Mouse (Mus musculus): ENCODE results near the gene Dnaja2. TPM values are rescaled to one million over a fixed set of nuclear protein-coding genes. Genes with fewer than 3 reads are reported as not detected.
A peak's percentile ranks its signal among the peaks of the same experiment; 100 is the strongest.

Gene Dnaja2
- polyA plus RNA-seq, 1 experiment, result 108 TPM

- WGBS, result 95% methylated on average over 2 of the region's 2 CpGs
- DNase-seq, result no peak
- Histone ChIP-seq H3K27ac (ENCODE audit: insufficient read depth, low read length) (no peak overlapping the region), H3K4me1 (ENCODE audit: control insufficient read depth, insufficient read depth, low read length) (no peaks in the 10 kb centered on the region), H3K27me3 (ENCODE audit: control insufficient read depth, insufficient read depth, low read length) (no peaks in the 10 kb centered on the region), H3K4me3 (replicated peaks; ENCODE audit: insufficient read depth, low read depth, low read length) (no peak overlapping the region)
- TF ChIP-seq POLR2A (IDR thresholded peaks at IDR 0.05; ENCODE audit: borderline replicate concordance, insufficient read depth, low read length) (no peak), CTCF (IDR thresholded peaks at IDR 0.05; ENCODE audit: borderline replicate concordance, insufficient read depth, low read depth, low read length) (no peak)
Observed at GRCm38 (mm10) chr8:85567801-85568200, 12.7 kb upstream of the Dnaja2 start.

- H3K27me3 ChIP-seq (ENCODE audit: control insufficient read depth, insufficient read depth, low read length), result no peaks in the 10 kb centered on the region
- DNase-seq, result no peak
- TF ChIP-seq CTCF (IDR thresholded peaks at IDR 0.05; ENCODE audit: borderline replicate concordance, insufficient read depth, low read depth, low read length) (no peak), POLR2A (IDR thresholded peaks at IDR 0.05; ENCODE audit: borderline replicate concordance, insufficient read depth, low read length) (no peak)
Observed at GRCm38 (mm10) chr8:85565186-85565585, 10.0 kb upstream of the Dnaja2 start.

GRCm38 (mm10) chr8:85563336-85563735 lies 8.2 kb upstream of the Dnaja2 start:
- WGBS, result 95% methylated on average over 8 of the region's 8 CpGs
- DNase-seq, result no peak

More at GRCm38 (mm10) chr8:85565186-85565585, 10.0 kb upstream of the Dnaja2 start:
- Histone ChIP-seq H3K4me3 (replicated peaks; ENCODE audit: insufficient read depth, low read depth, low read length) (no peak overlapping the region), H3K27ac (ENCODE audit: insufficient read depth, low read length) (no peak overlapping the region), H3K4me1 (ENCODE audit: control insufficient read depth, insufficient read depth, low read length) (no peaks in the 10 kb centered on the region)
- WGBS, result 90% methylated on average over 3 of the region's 3 CpGs

GRCm38 (mm10) chr8:85559966-85560365 lies 4.8 kb upstream of the Dnaja2 start:
- TF ChIP-seq CTCF (IDR thresholded peaks at IDR 0.05; ENCODE audit: borderline replicate concordance, insufficient read depth, low read depth, low read length) (no peak), POLR2A (IDR thresholded peaks at IDR 0.05; ENCODE audit: borderline replicate concordance, insufficient read depth, low read length) (no peak)
- WGBS, result 46% methylated on average over 2 of the region's 2 CpGs
- H3K27me3 ChIP-seq (ENCODE audit: control insufficient read depth, insufficient read depth, low read length), result no peaks in the 10 kb centered on the region

More at GRCm38 (mm10) chr8:85563336-85563735, 8.2 kb upstream of the Dnaja2 start:
- H3K4me1 ChIP-seq (ENCODE audit: control insufficient read depth, insufficient read depth, low read length), result no peaks in the 10 kb centered on the region
- TF ChIP-seq CTCF (IDR thresholded peaks at IDR 0.05; ENCODE audit: borderline replicate concordance, insufficient read depth, low read depth, low read length) (no peak), POLR2A (IDR thresholded peaks at IDR 0.05; ENCODE audit: borderline replicate concordance, insufficient read depth, low read length) (no peak)
- no peak overlapping the region for H3K27ac ChIP-seq (ENCODE audit: insufficient read depth, low read length)
- H3K27me3 ChIP-seq (ENCODE audit: control insufficient read depth, insufficient read depth, low read length), result no peaks in the 10 kb centered on the region
- no peak overlapping the region for H3K4me3 ChIP-seq (replicated peaks; ENCODE audit: insufficient read depth, low read depth, low read length)

GRCm38 (mm10) chr8:85559201-85559600 lies 4.1 kb upstream of the Dnaja2 start:
- no peak overlapping the region for H3K4me3 ChIP-seq (replicated peaks; ENCODE audit: insufficient read depth, low read depth, low read length)
- H3K27me3 ChIP-seq (ENCODE audit: control insufficient read depth, insufficient read depth, low read length), result no peaks in the 10 kb centered on the region
- H3K27ac ChIP-seq (ENCODE audit: insufficient read depth, low read length), result no peak overlapping the region
- TF ChIP-seq POLR2A (IDR thresholded peaks at IDR 0.05; ENCODE audit: borderline replicate concordance, insufficient read depth, low read length), result no peak
- TF ChIP-seq CTCF (IDR thresholded peaks at IDR 0.05; ENCODE audit: borderline replicate concordance, insufficient read depth, low read depth, low read length), result no peak
- H3K4me1 ChIP-seq (ENCODE audit: control insufficient read depth, insufficient read depth, low read length), result no peaks in the 10 kb centered on the region
- 100% methylated on average over 1 of the region's 1 CpGs for WGBS
- DNase-seq, result no peak

More at GRCm38 (mm10) chr8:85559966-85560365, 4.8 kb upstream of the Dnaja2 start:
- H3K27ac ChIP-seq (ENCODE audit: insufficient read depth, low read length), result no peak overlapping the region
- H3K4me3 ChIP-seq (replicated peaks; ENCODE audit: insufficient read depth, low read depth, low read length), result no peak overlapping the region
- H3K4me1 ChIP-seq (ENCODE audit: control insufficient read depth, insufficient read depth, low read length), result no peaks in the 10 kb centered on the region
- no peak for DNase-seq

- 76% methylated on average over 3 of the region's 3 CpGs for WGBS
- Histone ChIP-seq H3K27ac (ENCODE audit: insufficient read depth, low read length) (no peak overlapping the region), H3K27me3 (ENCODE audit: control insufficient read depth, insufficient read depth, low read length) (no peaks in the 10 kb centered on the region), H3K4me3 (replicated peaks; ENCODE audit: insufficient read depth, low read depth, low read length) (no peak overlapping the region), H3K4me1 (ENCODE audit: control insufficient read depth, insufficient read depth, low read length) (no peaks in the 10 kb centered on the region)
- TF ChIP-seq POLR2A (IDR thresholded peaks at IDR 0.05; ENCODE audit: borderline replicate concordance, insufficient read depth, low read length) (no peak), CTCF (IDR thresholded peaks at IDR 0.05; ENCODE audit: borderline replicate concordance, insufficient read depth, low read depth, low read length) (no peak)
- DNase-seq, result no peak
Observed at GRCm38 (mm10) chr8:85557601-85557986, 2.5 kb upstream of the Dnaja2 start.

GRCm38 (mm10) chr8:85556986-85557600 lies 1.9 kb upstream of the Dnaja2 start:
- no peak overlapping the region for H3K27ac ChIP-seq (ENCODE audit: insufficient read depth, low read length)
- no peak overlapping the region for H3K4me3 ChIP-seq (replicated peaks; ENCODE audit: insufficient read depth, low read depth, low read length)
- no peaks in the 10 kb centered on the region for H3K4me1 ChIP-seq (ENCODE audit: control insufficient read depth, insufficient read depth, low read length)
- DNase-seq, result no peak
- no peak for TF ChIP-seq CTCF (IDR thresholded peaks at IDR 0.05; ENCODE audit: borderline replicate concordance, insufficient read depth, low read depth, low read length)
- no peak for TF ChIP-seq POLR2A (IDR thresholded peaks at IDR 0.05; ENCODE audit: borderline replicate concordance, insufficient read depth, low read length)
- no peaks in the 10 kb centered on the region for H3K27me3 ChIP-seq (ENCODE audit: control insufficient read depth, insufficient read depth, low read length)
- 91% methylated on average over 2 of the region's 2 CpGs for WGBS

- Histone ChIP-seq H3K27me3 (ENCODE audit: control insufficient read depth, insufficient read depth, low read length) (no peaks in the 10 kb centered on the region), H3K4me1 (ENCODE audit: control insufficient read depth, insufficient read depth, low read length) (no peaks in the 10 kb centered on the region), H3K4me3 (replicated peaks; ENCODE audit: insufficient read depth, low read depth, low read length) (peak overlapping the region; percentile 88), H3K27ac (ENCODE audit: insufficient read depth, low read length) (peak overlapping the region; percentile 89)
- no peak for TF ChIP-seq CTCF (IDR thresholded peaks at IDR 0.05; ENCODE audit: borderline replicate concordance, insufficient read depth, low read depth, low read length)
- TF ChIP-seq POLR2A (IDR thresholded peaks at IDR 0.05; ENCODE audit: borderline replicate concordance, insufficient read depth, low read length), result no peak
- 1% methylated on average over 59 of the region's 66 CpGs for WGBS
- peak; percentile 41 to 52 for DNase-seq
Observed at GRCm38 (mm10) chr8:85554391-85555180, 558 bp downstream of the Dnaja2 start.
